Mouse (Mus musculus) MEL (cell line): ENCODE measurements around the gene Cand2. TPM values are rescaled to one million over a fixed set of nuclear protein-coding genes. Genes with fewer than 3 reads are reported as not detected.

Experiments used
- DNase-seq: peaks from one replicate; pipeline ENCODE4 v3.0.0; 2011; ENCODE audit warnings: low read depth, low spot score
- H3K27ac ChIP-seq: 2 replicates; pipeline ENCODE4 v1.5.1; 2012; ENCODE audit warnings: low read depth, mild to moderate bottlenecking, control low read depth, low read length, moderate library complexity; ENCODE audit not compliant: control insufficient read depth
- H3K27me3 ChIP-seq, 2 experiments: fragments of 150-350 bp in 1 of 2; sonication (generic) in 1 of 2; 2 replicates each; pipeline ENCODE4 v1.6.1; 2012; ENCODE audit warnings: low read length in 2 of 2, mild to moderate bottlenecking in 2 of 2, improper control_type of control experiment in 1 of 2, moderate library complexity in 1 of 2; ENCODE audit not compliant: insufficient read depth in 2 of 2, control insufficient read depth in 1 of 2
- H3K36me3 ChIP-seq, 2 experiments: 2 replicates each; pipeline ENCODE4 v1.6.1; 2012 to 2014; ENCODE audit warnings: low read length in 2 of 2, improper control_type of control experiment in 1 of 2, inconsistent platforms in 1 of 2, mild to moderate bottlenecking in 1 of 2; ENCODE audit not compliant: insufficient read depth in 2 of 2, control insufficient read depth in 1 of 2
- H3K4me1 ChIP-seq, 2 experiments: fragments of 150-350 bp in 1 of 2; sonication (generic) in 1 of 2; 2 replicates each; pipeline ENCODE4 v1.6.1; 2012; ENCODE audit warnings: low read length in 2 of 2, improper control_type of control experiment in 1 of 2, mild to moderate bottlenecking in 1 of 2; ENCODE audit not compliant: insufficient read depth in 2 of 2, control insufficient read depth in 1 of 2
- H3K4me3 ChIP-seq, 2 experiments: fragments of 150-350 bp in 1 of 2; sonication (generic) in 1 of 2; 2 replicates each; pipeline ENCODE4 v1.5.1; 2012; ENCODE audit warnings: low read depth in 2 of 2, low read length in 2 of 2, mild to moderate bottlenecking in 2 of 2, moderate library complexity in 2 of 2, control low read depth in 1 of 2, improper control_type of control experiment in 1 of 2; ENCODE audit not compliant: control insufficient read depth in 1 of 2, insufficient read depth in 1 of 2
- H3K79me2 ChIP-seq: 2 replicates; pipeline ENCODE4 v1.6.1; 2012; ENCODE audit warnings: mild to moderate bottlenecking, low read length, moderate library complexity; ENCODE audit not compliant: control insufficient read depth, poor library complexity, insufficient read depth
- H3K9ac ChIP-seq: 2 replicates; pipeline ENCODE4 v1.6.1; 2012; ENCODE audit warnings: low read depth, mild to moderate bottlenecking, control low read depth, low read length, moderate library complexity; ENCODE audit not compliant: control insufficient read depth, poor library complexity, severe bottlenecking
- H3K9me3 ChIP-seq: fragments of 150-350 bp; sonication (generic); replicated peaks from 2 replicates; pipeline ENCODE4 v1.6.1; 2012; ENCODE audit warnings: mild to moderate bottlenecking, low read length, improper control_type of control experiment, moderate library complexity; ENCODE audit not compliant: insufficient read depth
- CHD2 ChIP-seq: IDR thresholded peaks from 2 replicates; pipeline ENCODE4 v1.6.1; 2011; ENCODE audit warnings: low read length, improper control_type of control experiment
- CTCF ChIP-seq, 3 experiments: IDR thresholded peaks in 2 of 3; conservative IDR thresholded peaks in 1 of 3; 2 replicates each; pipeline ENCODE4 v1.5.1; 2011 to 2012; ENCODE audit warnings: low read length in 3 of 3, low read depth in 2 of 3, mild to moderate bottlenecking in 2 of 3, improper control_type of control experiment in 1 of 3, inconsistent platforms in 1 of 3, mixed read lengths in 1 of 3, moderate library complexity in 1 of 3; ENCODE audit not compliant: control insufficient read depth in 1 of 3, insufficient read depth in 1 of 3, poor library complexity in 1 of 3, severe bottlenecking in 1 of 3
- GABPA ChIP-seq: IDR thresholded peaks from 2 replicates; pipeline ENCODE4 v1.6.1; 2012; ENCODE audit warnings: low read depth, mild to moderate bottlenecking, inconsistent platforms, low read length, improper control_type of control experiment, moderate library complexity
- HCFC1 ChIP-seq: IDR thresholded peaks from 2 replicates; pipeline ENCODE4 v1.6.1; 2012; ENCODE audit warnings: low read depth, mild to moderate bottlenecking, inconsistent platforms, low read length, improper control_type of control experiment, moderate library complexity
- KAT2A ChIP-seq: conservative IDR thresholded peaks from 2 replicates; pipeline ENCODE4 v1.6.1; 2012; ENCODE audit warnings: low read depth, low read length, improper control_type of control experiment, inconsistent platforms
- RAD21 ChIP-seq: IDR thresholded peaks from 2 replicates; pipeline ENCODE4 v1.6.1; 2011; ENCODE audit warnings: mild to moderate bottlenecking, low read depth, low read length, improper control_type of control experiment
- SMC3 ChIP-seq: IDR thresholded peaks from 2 replicates; pipeline ENCODE4 v1.6.1; 2011; ENCODE audit warnings: low read depth, low read length, improper control_type of control experiment
- TBP ChIP-seq: IDR thresholded peaks from 2 replicates; pipeline ENCODE4 v1.8.0; 2011; ENCODE audit warnings: low read depth, low read length, improper control_type of control experiment
- USF1 ChIP-seq: IDR thresholded peaks from 2 replicates; pipeline ENCODE4 v1.6.1; 2014; ENCODE audit warnings: low read depth, mild to moderate bottlenecking, inconsistent platforms, low read length, improper control_type of control experiment, moderate library complexity
- ZC3H11A ChIP-seq: IDR thresholded peaks from 2 replicates; pipeline ENCODE4 v1.6.1; 2012; ENCODE audit warnings: low read depth, mild to moderate bottlenecking, inconsistent platforms, low read length, improper control_type of control experiment
- ZKSCAN1 ChIP-seq: IDR thresholded peaks from 2 replicates; pipeline ENCODE4 v1.6.1; 2012; ENCODE audit warnings: low read depth, mild to moderate bottlenecking, inconsistent platforms, low read length, improper control_type of control experiment, moderate library complexity
- ZNF384 ChIP-seq: IDR thresholded peaks from 2 replicates; pipeline ENCODE4 v1.6.1; 2012; ENCODE audit warnings: low read depth, mild to moderate bottlenecking, inconsistent platforms, low read length, improper control_type of control experiment
- polyA plus RNA-seq, 2 experiments: library from polyadenylated mRNA; stranded (reverse) in 1 of 2; unstranded in 1 of 2; fragments of >175 nt in 1 of 2; fragments of >200 nt in 1 of 2; gene quantifications; 2 replicates each; pipeline versions ENCODE4 v1.2.1 to v1.2.4; 2012; ENCODE audit warnings: low replicate concordance in 2 of 2, low read depth in 1 of 2; ENCODE audit not compliant: insufficient read length in 2 of 2, insufficient read depth in 1 of 2, missing spikeins in 1 of 2
- total RNA-seq: library from RNA; depleted of rRNA; stranded (reverse); fragments of 300-350 nt; gene quantifications from 2 replicates; pipeline ENCODE4 v1.2.3, GENCODE M21; 2012; rRNA removed

The Cand2 gene
- total and polyA plus RNA-seq, 3 experiments, result 1.8 to 6.6 TPM; not detected in 1

GRCm38 (mm10) chr6:115853091-115853813 lies 78.9 kb downstream of the Cand2 start, which contains the start of the genes Mbd4 and Ift122 (continued):
- TF ChIP-seq GABPA (no peak), TBP (peak; percentile 73), RAD21 (peak; percentile 22)
- TF ChIP-seq, all 39 proteins: peak for 16

- Histone ChIP-seq H3K9ac (peak overlapping the region; percentile 47), H3K9me3 (no peaks in the 10 kb centered on the region), H3K27ac (peak overlapping the region; percentile 18), H3K27me3 (no peaks in the 10 kb centered on the region), H3K4me1 (peaks cover 0 to 6% of the 10 kb centered on the region in 2 experiments; a peak in 1 of 4 replicates), H3K36me3 (peaks cover 0 to 12% of the 10 kb centered on the region in 2 experiments; a peak in 2 of 4 replicates), H3K79me2 (peaks cover 12% of the 10 kb centered on the region), H3K4me3 (peak overlapping the region; percentile 56 to 60)
- peak; percentile 60 for DNase-seq
- TF ChIP-seq ZNF384, result no peak
- TF ChIP-seq ZKSCAN1, result no peak
- no peak for TF ChIP-seq CHD2
Measured at GRCm38 (mm10) chr6:115853985-115854384, 79.6 kb downstream of the Cand2 start.

GRCm38 (mm10) chr6:115854432-115854831 lies 80.1 kb downstream of the Cand2 start:
- no peak overlapping the region for H3K27ac ChIP-seq
- peaks cover 12% of the 10 kb centered on the region for H3K79me2 ChIP-seq
- H3K36me3 ChIP-seq, result peaks cover 0 to 12% of the 10 kb centered on the region in 2 experiments; a peak in 2 of 4 replicates
- H3K9me3 ChIP-seq, result no peaks in the 10 kb centered on the region
- peak; percentile 69 for DNase-seq
- TF ChIP-seq ZNF384 (peak; percentile 78), HCFC1 (0 out of 2 replicates have a peak, but pooled peaks have one; percentile 22), CTCF (IDR thresholded peaks at IDR 0.05 in 2 of 3, conservative IDR thresholded peaks at IDR 0.05 in 1 of 3; ENCODE audit: control insufficient read depth in 1 of 3, insufficient read depth in 1 of 3, low read depth in 2 of 3, low read length in 3 of 3, poor library complexity in 1 of 3, severe bottlenecking in 1 of 3) (peak; percentile 35 to 61 (median 48)), RAD21 (peak; percentile 44), SMC3 (peak; percentile 45), USF1 (peak; percentile 37; the same call in 1 of the 2 replicates), ZC3H11A (0 out of 2 replicates have a peak, but pooled peaks have one; percentile 21), KAT2A (no peak), TBP (no peak)
- peaks cover 0 to 6% of the 10 kb centered on the region in 2 experiments; a peak in 1 of 4 replicates for H3K4me1 ChIP-seq
- no peaks in the 10 kb centered on the region for H3K27me3 ChIP-seq
- H3K9ac ChIP-seq, result no peak overlapping the region
- no peak overlapping the region for H3K4me3 ChIP-seq

Other genes with a start within 250 kb of the Cand2 start
- 24.6 and 27.0 TPM in 2 replicates for gene Tsen2, start 229.9 kb upstream of the Cand2 start, total RNA-seq
- 10 to 100 TPM in 1 of 2 experiments, not detected in 1; 32.6 TPM for gene Tsen2, start 229.9 kb upstream of the Cand2 start, polyA plus RNA-seq
- gene Mkrn2os, start 182.0 kb upstream of the Cand2 start, total RNA-seq, result not detected in 2 replicates
- gene Mkrn2os, start 182.0 kb upstream of the Cand2 start, polyA plus RNA-seq, result under 1 TPM in 1 of 2 experiments, not detected in 1; 0.46 TPM
- gene Mkrn2, start 172.6 kb upstream of the Cand2 start, total RNA-seq, result 13.1 and 15.8 TPM in 2 replicates
- gene Mkrn2, start 172.6 kb upstream of the Cand2 start, polyA plus RNA-seq, result 10 to 100 TPM in 1 of 2 experiments, not detected in 1; 38.1 TPM
- 79.3 and 79.7 TPM in 2 replicates for gene Raf1, start 97.9 kb upstream of the Cand2 start, total RNA-seq
- gene Raf1, start 97.9 kb upstream of the Cand2 start, polyA plus RNA-seq, result 10 to 100 TPM in 1 of 2 experiments, not detected in 1; 80.7 TPM
- 10.9 and 13.8 TPM in 2 replicates for gene Tmem40, start 12.1 kb upstream of the Cand2 start, total RNA-seq
- gene Tmem40, start 12.1 kb upstream of the Cand2 start, polyA plus RNA-seq, result 10 to 100 TPM in 1 of 2 experiments, not detected in 1; 16.4 TPM
- 4,686 and 5,400 TPM in 2 replicates for gene Rpl32, start 34.2 kb downstream of the Cand2 start, total RNA-seq
- 1,000 to 10,000 TPM in 1 of 2 experiments, not detected in 1; 4,514 TPM for gene Rpl32, start 34.2 kb downstream of the Cand2 start, polyA plus RNA-seq
- not detected in 2 replicates for gene Efcab12, start 63.9 kb downstream of the Cand2 start, total RNA-seq
- under 1 TPM in 1 of 2 experiments, not detected in 1; 0.11 TPM for gene Efcab12, start 63.9 kb downstream of the Cand2 start, polyA plus RNA-seq
- gene Mbd4, start 78.8 kb downstream of the Cand2 start, total RNA-seq, result 5.6 and 6.4 TPM in 2 replicates
- gene Mbd4, start 78.8 kb downstream of the Cand2 start, polyA plus RNA-seq, result 10 to 100 TPM in 1 of 2 experiments, not detected in 1; 10.1 TPM
- 3.3 and 4.0 TPM in 2 replicates for gene Ift122, start 78.9 kb downstream of the Cand2 start, total RNA-seq
- 1 to 10 TPM in 1 of 2 experiments, not detected in 1; 8.0 TPM for gene Ift122, start 78.9 kb downstream of the Cand2 start, polyA plus RNA-seq
- gene Rho, start 157.2 kb downstream of the Cand2 start, total RNA-seq, result not detected in 2 replicates
- under 1 TPM in 1 of 2 experiments, not detected in 1; 0.11 TPM for gene Rho, start 157.2 kb downstream of the Cand2 start, polyA plus RNA-seq
- not detected in 2 replicates for gene H1foo, start 170.4 kb downstream of the Cand2 start, total RNA-seq
- gene H1foo, start 170.4 kb downstream of the Cand2 start, polyA plus RNA-seq, result not detected
- gene Plxnd1, start 220.5 kb downstream of the Cand2 start, total RNA-seq, result 4.8 and 6.6 TPM in 2 replicates
- gene Plxnd1, start 220.5 kb downstream of the Cand2 start, polyA plus RNA-seq, result 10 to 100 TPM in 1 of 2 experiments, not detected in 1; 19.2 TPM